Mouse (Mus musculus) brain, embryonic 14.5 days (tissue): ENCODE results near the gene Supt6. TPM values are rescaled to one million over a fixed set of nuclear protein-coding genes. Genes with fewer than 3 reads are reported as not detected.

Experiments used
- DNase-seq: peaks from one replicate; pipeline ENCODE4 v3.0.0-alpha.2; 2011; ENCODE audit warnings: low read depth
- CTCF ChIP-seq: fragments of 200-500 bp; IDR thresholded peaks from 2 replicates; pipeline ENCODE4 v1.5.1; 2012; ENCODE audit warnings: inconsistent platforms, mild to moderate bottlenecking, moderate library complexity, borderline replicate concordance; ENCODE audit not compliant: insufficient read depth, insufficient read length; ENCODE audit errors: extremely low read depth
- POLR2A ChIP-seq: fragments of 200-500 bp; IDR thresholded peaks from 2 replicates; pipeline ENCODE4 v1.6.1; 2012; ENCODE audit warnings: mild to moderate bottlenecking, inconsistent platforms, borderline replicate concordance; ENCODE audit not compliant: poor library complexity, insufficient read depth, insufficient read length, severe bottlenecking; ENCODE audit errors: extremely low read depth
- polyA plus RNA-seq: library from polyadenylated mRNA; depleted of rRNA; stranded (reverse); fragments of >200 nt; gene quantifications from 2 replicates; pipeline ENCODE4 v1.2.3, GENCODE M21; 2012

Supt6 gene
- polyA plus RNA-seq, 1 experiment, result 39.5 TPM

DNA sequence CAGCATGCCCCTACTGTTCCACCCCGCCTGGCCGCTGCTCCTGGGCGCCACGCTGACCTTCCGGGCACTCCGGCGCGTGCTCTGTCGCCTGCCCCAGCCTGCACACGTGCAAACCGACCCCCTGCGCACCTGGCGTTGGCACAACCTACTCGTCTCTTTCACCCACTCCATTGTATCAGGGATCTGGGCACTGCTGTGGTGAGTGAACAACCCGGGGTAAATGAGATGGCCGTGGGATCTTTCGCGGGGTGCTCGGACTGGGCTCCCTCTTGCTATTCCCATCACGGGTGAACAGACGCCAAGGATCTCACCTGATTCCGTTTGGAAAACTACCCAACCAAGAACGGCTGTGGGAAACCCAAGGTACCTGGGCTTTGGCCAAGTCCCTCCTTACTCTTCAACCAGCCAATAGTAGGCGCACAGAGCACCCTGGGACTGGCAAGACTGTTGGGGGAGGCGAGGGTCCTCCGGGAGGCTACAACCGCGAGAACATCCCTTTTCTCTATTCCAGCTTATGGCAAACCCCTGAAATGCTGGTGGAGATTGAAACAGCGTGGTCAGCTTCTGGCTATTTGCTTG is 66.8 kb downstream of the Supt6 start:
- TF ChIP-seq CTCF (no peak), POLR2A (no peak)

DNA sequence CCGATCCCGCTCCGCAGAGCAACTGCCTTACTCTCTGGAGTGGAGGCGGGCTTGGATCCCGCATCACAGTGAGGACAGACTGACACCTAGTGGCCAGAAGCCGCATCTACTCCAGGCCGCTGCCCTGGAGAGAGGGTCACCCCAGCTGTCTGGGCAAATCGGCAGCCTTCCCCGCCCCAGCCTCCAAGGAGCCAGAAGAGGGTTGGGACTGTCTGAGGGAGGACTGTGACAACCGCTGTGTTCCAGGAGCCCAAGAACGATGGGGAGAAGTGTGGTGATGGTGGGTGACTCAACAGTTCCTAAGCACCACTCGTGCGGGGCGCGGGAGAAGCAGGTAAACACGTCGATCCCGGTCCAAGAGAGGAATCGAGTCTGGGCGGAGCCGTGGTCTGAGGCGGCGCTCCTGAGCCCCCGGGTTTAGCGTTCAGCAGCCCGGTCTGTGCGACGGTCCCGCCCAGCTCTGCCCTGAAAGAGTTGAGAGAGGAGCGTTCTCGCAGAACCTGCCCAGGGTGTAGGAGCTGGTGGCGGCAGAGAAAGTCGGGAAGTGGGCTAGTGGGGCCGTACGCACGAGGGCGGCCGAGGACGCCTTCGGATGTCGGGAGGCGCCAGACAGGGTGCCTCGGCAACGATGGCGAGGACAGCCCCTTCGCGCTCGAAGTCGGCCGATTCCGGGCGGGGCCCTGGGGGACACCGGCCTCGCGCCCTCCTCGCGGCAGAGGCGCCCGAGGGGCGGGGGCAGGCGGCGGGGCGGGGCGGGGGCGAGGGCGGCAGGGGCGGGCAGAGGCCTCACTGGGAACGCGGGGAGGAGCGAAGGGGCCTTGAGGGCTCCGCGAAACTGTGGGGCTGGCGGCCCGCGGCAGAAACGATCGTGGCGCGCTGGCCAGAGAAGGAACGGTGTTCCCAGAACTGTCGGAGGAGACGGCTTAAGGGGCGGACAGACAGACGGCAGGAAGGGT is 67.6 kb downstream of the Supt6 start:
- peak; percentile 97 for TF ChIP-seq CTCF
- no peak for TF ChIP-seq POLR2A
- peak; percentile 96 for DNase-seq

More for the DNA sequence above, 66.8 kb downstream of the Supt6 start:
- peak; percentile 90 for DNase-seq

DNA sequence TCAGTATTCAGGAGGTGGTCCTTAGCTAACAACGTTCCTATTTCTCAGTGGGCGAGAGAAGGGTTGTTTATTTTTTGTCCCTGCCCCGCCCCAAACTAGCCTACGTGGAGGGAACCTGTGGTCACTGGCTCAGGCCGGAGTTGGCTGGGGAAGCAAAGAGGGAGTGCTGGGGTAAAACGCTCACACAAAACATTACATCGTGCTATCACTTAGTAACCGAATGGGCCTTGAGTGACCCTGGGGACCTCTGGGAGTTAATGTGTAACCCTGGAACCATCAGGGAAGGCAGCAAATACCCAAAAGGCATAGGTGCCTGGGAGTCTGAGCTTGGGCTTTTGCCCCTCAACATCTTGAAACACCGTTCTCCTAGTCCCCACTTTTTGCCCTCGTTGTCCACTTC is 68.3 kb downstream of the Supt6 start:
- TF ChIP-seq CTCF, result no peak
- TF ChIP-seq POLR2A, result no peak
- no peak for DNase-seq

DNA sequence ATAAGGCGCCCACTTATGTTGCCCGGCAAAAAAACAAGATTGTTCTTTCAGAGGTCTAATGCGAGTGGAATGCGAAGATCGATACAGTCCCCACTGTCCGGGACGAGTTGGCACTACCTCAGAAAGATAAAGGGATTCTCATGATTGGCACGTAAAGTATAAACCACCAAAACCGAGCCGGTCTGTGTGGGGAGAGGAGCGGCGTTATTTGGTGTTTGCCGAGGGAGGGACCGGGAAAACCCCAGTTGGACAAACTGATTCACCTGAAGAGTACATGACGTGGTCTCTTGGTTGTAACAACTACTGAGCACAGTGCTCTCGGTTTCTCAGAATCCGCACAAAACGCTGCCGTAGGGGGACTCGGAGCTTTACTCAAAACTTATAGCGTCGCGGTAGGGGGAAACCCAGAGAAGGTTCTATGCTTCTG is 68.9 kb downstream of the Supt6 start:
- TF ChIP-seq POLR2A (no peak), CTCF (no peak)
- no peak for DNase-seq

DNA sequence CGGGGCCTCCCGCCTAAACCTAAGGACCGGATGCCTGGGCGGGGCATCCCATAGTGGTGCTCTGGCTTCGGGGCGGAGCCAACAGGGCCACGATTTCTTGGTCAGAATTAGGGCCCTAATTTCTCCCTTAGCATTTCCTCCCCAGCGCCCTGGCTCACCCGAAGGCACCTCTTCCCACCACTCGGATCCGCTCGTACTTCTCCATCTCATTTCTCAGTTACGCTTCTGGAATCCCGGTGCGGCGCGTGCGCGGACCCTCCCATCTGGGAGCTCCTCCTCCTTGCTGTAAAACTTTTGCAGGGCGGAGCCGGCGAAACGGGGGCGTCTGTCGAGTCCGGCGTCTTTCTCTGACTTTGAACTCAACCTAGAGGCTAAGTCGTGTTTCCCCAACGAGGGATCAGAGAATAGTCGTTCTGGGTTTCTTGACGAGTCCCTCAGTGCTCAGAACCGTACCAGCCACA is 69.4 kb downstream of the Supt6 start, which contains the start of the genes Nek8 and Tlcd1:
Nek8 (minus strand) TSS at position 274 of the 461 bp plus-strand sequence.
Tlcd1 (plus strand) TSS at position 310 of the 461 bp plus-strand sequence.
- peak; percentile 92 for DNase-seq
- TF ChIP-seq POLR2A, result no peak
- no peak for TF ChIP-seq CTCF

DNA sequence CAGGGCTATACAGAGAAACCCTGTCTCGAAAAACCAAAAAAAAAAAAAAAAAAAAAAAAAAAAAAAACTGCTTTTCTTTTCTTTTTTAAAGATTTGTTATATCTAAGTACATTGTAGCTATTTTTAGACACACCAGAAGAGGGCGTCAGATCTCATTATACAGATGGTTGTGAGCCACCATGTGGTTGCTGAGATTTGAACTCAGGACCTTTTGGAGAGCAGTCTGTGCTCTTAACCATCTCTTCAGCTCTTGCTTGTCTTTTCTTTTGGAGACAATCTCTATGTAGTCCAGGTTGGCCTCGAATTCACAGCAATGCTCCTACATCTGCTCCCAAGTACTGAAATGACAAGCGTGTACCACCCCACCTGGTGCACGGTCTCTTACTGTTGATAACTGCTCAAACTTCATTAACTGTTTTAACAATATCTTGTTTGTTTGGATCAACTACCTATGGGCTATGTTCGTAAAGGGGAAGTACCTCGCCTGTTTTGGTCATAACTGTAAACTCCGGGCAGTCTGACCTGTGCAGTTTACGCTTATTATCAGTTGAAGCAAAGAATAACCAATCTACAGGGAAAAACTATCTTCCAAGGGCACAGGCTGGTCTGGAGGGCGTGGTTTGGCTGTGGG is 69.9 kb downstream of the Supt6 start:
- TF ChIP-seq POLR2A (no peak), CTCF (no peak)
- no peak for DNase-seq

DNA sequence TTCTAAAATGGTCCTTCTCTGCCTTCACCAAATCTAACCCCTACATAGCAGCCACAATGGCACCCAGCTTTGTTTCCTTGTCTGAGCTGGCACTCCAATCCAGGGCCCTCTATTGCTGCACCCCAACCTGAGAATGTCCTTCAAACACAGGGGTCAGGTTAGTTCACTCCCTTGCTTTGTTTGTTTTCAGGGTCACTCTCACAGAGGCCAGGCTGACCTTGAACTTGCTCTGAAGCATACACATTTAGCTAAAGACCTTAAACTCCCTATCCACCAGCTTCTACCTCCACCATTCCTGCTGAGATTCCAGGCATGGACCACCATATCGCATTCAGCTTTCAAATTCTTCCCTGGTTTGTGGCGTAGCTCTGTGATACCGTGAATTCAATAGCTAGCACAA is 71.3 kb downstream of the Supt6 start:
- TF ChIP-seq POLR2A (no peak), CTCF (no peak)
- DNase-seq, result no peak

DNA sequence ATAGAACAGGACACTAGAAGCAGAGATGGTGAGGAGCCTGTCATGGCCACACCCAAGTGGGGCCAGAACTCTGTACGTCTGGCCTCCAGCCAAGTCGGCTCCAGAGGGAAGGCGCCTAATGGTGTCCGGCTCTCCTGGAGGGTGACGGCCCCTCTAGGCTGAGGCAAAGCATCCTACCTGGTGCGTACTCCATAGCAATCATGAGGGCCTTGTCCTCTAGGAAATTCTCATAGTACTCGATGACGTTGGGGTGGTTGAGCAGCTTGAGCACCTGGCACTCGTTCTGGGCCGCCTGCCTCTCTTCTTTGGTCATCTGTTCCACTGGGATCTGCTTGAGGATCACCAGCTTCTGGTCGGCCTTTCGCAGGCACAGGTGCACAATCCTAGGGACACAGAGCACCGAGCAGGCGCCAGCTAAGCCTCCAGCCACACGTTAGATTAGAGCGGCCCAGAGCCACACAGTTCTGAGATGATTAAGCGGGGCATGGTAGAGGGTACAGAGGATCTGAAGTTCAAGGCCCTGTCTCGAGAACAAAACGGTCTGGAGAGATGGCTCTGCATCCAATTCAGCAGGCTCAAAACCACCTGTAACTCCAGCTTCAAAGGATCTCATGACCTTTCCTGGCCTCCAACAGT is 72.9 kb downstream of the Supt6 start:
- DNase-seq, result no peak
- TF ChIP-seq CTCF, result no peak
- TF ChIP-seq POLR2A, result no peak

DNA sequence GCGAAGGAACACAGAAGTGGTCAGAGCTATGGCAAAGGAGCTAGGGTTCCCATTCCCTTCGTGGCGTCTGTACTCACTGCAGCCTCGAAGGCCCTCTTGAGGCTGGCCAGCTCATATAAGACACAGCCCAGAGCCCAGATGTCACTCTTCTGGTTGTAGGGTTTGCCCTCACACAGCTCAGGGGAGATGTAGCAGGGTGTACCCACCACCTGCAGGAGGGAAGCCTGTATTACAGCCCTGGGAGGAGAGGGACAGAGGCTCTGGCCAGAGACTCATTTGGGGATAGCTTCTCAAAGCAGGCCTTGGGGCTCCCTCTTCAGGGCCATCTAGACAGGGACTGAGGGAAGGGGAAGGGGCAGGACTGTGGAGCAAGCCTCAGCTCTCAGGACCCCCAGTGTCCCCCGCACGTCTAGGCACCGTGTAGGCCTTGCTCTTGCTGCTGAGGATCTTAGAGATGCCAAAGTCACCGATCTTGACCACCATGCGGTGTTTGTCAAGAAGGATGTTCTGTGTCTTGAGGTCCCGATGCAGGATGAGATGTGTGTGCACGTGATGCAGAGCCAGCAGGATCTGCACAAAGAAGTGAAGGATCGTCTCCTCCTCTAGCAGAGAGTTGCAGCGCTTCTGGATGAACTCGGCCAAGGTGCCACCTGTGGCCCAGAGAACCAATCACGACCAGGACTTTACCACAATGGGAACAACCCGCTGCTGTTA is 73.6 kb downstream of the Supt6 start:
- DNase-seq, result no peak
- no peak for TF ChIP-seq POLR2A
- peak; percentile 17; the same call in 1 of the 2 replicates for TF ChIP-seq CTCF

DNA sequence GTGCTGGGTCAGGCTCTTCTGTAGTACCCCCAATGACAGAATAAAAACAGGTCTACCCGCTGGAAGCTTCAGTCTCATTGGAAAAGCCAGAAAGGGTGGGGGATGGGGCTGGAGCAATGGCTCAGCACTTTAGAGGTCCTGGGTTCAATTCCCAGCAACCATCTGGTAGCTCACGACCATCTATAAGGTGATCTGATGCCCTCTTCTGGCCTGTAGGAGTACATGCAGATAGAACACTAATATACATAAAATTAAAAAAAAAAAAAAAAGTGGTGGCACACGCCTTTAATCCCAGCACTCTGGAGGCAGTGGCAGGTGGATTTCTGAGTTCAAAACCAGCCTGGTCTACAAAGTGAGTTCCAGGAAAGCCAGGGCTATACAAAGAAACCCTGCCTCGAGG is 74.5 kb downstream of the Supt6 start:
- TF ChIP-seq POLR2A (no peak), CTCF (no peak)
- DNase-seq, result no peak
